Mouse (Mus musculus): ENCODE measurements around the gene Fbxl14.
A peak's percentile ranks its signal among the peaks of the same experiment; 100 is the strongest.
"Not testable (repeated sequence)": the region's sequence is repeated elsewhere in the genome, so short reads cannot be mapped to it uniquely, and the experiment has no call there.

The Fbxl14 gene

GRCm38 (mm10) chr6:119479343-119479875 lies at the start of gene Fbxl14:
Gene Fbxl14, plus strand, starts transcription at chr6:119479668.
- peak in 1 of 2 experiments; percentile 35 for DNase-seq (ENCODE audit: low spot score in 2 of 2)

- peak; percentile 70 to 71 for DNase-seq (ENCODE audit: low spot score in 2 of 2)
Measured at GRCm38 (mm10) chr6:119430508-119430907, 49.0 kb upstream of the Fbxl14 start.

- no peak for DNase-seq (ENCODE audit: low spot score in 2 of 2)
Measured at GRCm38 (mm10) chr6:119431751-119432324, 47.6 kb upstream of the Fbxl14 start.

DNA sequence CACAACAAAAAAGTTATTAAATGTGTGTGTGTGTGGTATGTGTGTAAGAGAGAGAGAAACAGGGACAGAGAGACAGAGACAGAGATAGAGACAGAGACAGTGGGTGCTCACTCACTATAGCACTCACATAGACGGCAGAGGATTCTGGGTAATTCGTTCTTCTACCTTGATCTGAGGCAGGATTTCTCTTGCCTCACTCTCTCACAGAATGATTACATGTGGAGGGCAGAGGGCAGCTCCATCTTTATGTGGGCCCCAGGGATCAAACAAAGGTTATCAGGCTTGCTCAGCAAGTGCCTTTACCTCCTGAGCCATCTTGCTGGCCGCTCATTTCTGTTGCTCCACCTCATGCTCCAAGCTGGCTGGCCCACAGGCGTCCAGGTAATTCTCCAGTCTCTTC lies 45.1 kb upstream of the Fbxl14 start:
- no peak for DNase-seq (ENCODE audit: low spot score in 2 of 2)

DNA sequence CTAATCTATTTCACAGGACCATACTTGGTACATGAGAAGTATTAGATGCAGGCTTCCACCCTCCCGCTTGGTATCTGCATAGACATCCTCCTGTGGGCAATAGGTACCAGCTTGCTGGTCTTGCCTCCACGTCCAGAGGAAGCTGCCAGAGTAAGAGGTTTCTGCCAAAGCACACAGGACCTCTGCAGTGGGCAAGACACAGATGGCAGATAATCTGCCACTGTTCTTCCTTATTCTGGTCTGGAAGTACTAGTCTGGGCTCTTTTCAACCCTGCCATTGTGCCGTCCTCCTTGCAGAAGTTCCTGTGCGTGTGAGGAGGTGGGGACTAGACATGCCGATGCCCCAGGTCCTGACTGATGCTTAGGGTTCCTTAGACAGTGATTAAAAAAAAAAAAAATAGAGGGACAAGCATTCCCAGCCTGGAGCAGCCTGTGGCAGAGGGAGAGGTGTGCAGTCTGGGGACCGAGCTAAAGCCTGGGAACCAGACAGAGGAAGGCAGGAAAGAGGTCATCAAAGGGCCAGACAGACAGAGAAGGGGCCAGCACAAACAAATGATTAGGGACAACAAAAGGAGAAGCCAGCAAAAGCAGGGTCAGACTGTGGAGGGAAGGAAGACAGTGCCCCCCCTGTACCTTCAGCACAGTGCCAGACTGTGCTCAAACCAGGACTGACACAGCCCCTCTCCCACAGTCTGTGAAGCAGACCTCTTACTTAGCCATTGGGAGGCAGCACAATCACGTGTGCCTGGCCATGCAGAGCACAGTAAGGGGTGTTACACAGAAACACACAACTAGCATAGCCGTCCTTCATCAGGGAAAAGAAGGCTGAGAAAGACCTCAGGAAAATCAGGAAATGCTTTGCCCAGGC lies 41.3 kb upstream of the Fbxl14 start:
- DNase-seq (ENCODE audit: low spot score in 2 of 2) = no peak

GRCm38 (mm10) chr6:119442729-119443128 lies 36.7 kb upstream of the Fbxl14 start:
- not testable (repeated sequence) for DNase-seq (ENCODE audit: low spot score in 2 of 2)

DNA sequence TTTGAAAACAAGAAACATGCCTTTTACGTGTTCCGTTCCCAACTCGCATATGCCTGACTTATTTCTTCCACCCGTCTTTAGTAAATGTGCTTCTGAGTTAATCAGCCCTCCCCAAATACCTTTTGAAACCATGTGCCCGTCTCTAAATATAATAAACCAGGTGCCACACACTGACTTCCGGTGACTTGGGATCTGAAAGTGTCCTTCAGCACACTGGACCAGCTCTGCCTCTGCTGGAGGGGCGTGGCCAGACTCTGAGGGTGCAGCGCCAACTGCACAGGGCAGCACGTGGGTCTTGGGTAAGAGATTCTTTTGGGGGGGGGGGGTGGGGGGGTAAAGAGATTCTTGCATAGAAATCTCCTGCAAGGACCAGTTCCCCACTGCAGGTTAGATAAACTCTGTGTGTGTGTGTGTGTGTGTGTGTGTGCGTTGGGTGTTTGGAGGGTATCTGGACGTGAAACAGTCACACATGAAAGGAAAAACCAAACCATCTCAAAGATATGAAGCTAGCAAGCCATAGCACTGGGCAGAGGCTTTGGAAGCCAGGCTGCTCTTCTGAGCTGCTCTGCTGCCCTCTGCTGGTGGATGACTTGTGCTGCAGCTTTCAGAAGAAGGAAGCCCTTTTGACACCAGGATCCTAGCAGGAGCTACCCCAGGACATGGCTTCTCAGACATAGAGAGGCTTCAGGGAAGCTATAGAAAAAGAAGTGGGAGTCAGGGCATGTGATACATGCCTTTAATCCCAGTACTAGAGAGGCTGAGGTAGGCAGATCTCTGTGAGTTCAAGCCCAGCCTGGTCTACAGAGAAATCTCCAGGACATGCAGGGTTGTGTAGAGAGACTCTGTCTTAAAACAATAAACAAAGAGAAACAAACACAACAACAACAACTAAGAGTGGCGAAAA lies 35.5 kb upstream of the Fbxl14 start:
- peak; percentile 62 to 81 for DNase-seq (ENCODE audit: low spot score in 2 of 2)

DNA sequence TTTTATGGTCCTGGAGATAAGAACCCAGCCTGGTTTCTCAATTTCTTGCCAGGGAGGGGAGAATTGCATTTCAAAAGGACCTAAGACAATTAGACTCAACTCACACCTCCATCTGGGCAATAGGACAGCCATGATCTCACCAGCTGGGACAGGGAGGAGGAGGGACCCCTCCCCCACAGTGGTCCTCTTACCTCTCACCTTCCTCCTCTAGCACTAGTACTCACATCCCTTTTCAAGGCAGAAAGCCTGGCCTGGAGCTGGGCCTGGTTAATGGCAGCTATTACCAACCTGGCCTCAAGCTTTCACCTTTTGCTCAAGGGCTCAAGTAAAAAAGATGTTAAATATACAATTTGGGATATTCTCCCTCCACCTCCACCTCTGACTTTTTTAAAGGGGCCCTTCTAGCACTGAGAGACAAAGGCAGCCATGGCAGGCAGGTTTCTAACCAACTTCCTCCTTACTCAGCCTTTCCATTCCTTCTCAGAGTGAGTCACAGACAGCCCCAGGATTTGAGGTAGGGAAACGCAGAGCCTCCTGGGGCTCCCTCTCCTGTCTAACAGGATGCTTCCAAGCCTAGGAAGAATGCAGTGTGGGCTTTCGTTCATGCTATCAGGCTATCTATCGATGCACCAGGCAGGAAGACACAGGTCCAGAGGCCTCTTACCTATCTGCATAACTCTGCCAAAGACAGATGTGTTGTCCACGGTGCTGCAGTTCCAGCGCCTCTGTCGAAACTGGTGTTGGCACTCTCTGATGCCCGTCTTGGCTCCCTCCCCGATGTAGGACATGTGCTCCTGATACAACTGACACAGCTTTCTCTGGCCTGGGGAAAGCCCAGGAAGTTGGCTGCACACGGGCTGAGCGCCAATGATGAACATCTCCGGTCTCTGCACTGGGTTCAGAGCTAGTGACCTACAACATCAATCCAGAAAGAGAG lies 33.5 kb upstream of the Fbxl14 start:
- peak in 1 of 2 experiments; percentile 50 for DNase-seq (ENCODE audit: low spot score in 2 of 2)

DNA sequence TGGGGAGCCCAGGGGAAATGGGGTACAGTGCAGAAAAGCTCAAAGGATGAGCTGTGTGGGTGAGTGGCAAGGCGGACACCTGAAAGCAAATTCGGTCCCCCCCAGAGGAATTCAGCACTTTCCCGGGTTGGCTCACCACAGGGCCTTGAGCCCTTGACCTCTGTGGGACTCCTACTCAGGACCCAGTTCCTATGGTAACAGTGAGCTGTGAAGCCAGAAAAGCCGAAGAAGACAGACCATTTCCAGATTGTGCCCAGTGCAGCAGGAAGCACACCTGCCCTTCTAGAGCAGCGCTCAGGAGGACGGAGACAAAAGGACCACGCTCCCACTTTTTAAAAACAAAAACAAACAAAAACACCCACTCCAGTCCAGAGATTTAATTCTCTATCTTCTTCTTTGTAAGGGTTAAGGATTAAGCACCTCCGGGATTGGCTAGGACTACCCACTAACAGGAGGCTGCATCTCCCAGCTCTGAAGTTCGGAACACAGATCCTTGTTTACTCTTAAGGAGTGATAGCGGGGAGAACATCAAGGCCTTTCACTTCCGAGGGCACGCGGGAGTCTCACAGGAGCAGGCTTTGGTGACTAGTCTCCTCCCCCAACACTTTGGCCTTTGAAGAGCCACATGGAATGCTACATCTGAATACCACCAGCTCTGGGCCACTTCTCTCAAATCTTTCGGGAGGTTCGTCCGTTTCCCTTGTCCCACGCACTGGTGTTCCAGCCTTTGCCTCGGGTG lies 31.0 kb upstream of the Fbxl14 start:
- no peak for DNase-seq (ENCODE audit: low spot score in 2 of 2)

DNA sequence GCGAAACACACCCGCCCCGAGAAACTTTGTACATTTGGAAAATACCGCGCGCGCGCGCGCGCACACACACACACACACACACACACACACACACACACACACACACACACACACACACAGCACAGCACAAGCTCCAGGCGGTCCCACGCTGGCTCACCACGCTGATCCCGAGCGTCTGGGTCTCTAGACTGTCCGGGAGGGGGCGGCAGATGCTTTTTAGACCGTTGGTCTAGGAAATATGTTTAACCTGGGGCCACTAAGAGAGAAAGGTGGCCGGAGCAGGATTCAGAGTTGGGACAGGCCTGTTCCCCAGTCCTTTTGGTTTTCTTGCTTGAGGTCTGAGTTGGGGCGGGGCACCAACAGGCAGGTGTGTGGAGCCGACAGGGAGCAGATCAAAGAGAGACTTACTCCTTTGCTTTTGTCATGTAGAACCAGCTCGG lies 30.4 kb upstream of the Fbxl14 start:
- DNase-seq (ENCODE audit: low spot score in 2 of 2) = peak; percentile 25 to 59

GRCm38 (mm10) chr6:119450965-119451943 lies 28.2 kb upstream of the Fbxl14 start:
- no peak for DNase-seq (ENCODE audit: low spot score in 2 of 2)

DNA sequence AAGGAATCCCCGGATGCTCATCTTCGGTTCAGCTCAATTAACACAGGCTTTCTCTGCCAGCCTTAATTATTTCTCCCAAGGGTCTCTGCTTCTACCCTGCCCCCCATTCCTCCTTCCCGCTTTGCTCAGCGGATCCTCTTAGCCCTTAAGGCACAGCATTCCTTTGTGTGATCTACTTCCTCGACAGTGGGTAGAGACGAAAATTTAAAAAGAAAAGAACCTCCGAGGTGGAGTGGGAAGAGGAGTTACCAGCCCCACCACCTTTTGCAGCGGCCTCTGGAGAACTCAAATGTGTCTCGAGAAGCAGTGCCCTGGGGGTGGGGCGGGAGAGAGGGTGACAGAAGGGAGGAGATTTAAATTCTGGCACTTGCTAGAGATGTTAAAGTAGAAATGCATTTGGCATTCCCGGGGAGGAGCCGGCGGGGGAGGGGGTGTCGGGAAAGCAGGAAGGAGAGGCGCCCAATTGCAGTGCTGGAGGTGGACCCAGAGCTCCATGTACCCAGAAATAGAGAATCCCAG lies 27.4 kb upstream of the Fbxl14 start:
- DNase-seq (ENCODE audit: low spot score in 2 of 2) = peak in 1 of 2 experiments; percentile 49

DNA sequence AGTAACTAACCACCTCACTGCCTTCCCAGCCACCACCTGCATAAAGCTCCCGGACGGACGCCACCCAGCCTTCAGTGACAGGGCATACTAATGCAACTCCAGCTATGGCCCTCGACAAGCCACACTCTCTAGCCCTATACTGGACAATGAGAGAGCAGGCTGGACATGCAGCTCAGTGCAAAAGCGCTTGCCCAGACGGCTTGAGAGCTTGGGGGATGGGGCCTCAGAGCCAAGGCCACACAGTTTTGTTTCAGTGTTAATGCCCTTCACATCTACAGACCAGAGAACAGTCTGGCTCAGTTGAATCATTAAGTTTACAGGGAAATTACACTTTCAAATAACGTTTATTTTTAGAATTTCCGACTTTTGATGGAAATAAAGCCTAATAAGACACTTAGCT lies 21.3 kb upstream of the Fbxl14 start:
- DNase-seq (ENCODE audit: low spot score in 2 of 2) = no peak

DNA sequence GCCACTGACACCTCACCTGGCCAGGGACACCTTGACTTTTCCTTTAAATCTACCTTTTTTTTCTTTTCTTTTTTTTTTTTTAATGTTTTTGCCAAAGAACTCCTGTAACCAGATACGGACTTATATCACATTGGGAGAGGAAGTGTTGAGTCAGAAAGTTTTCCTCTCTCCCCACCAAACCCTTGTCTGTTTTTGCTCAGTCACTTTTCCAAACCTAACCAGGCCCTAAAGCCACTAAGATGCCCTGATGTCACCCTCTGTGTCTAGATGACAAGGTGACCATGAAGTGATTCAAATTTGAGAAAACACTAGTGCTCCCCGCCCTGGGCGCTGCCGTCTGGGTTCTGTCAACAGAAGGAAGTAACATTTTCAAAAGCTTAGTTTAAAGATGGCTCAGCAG lies 20.4 kb upstream of the Fbxl14 start:
- no peak for DNase-seq (ENCODE audit: low spot score in 2 of 2)

DNA sequence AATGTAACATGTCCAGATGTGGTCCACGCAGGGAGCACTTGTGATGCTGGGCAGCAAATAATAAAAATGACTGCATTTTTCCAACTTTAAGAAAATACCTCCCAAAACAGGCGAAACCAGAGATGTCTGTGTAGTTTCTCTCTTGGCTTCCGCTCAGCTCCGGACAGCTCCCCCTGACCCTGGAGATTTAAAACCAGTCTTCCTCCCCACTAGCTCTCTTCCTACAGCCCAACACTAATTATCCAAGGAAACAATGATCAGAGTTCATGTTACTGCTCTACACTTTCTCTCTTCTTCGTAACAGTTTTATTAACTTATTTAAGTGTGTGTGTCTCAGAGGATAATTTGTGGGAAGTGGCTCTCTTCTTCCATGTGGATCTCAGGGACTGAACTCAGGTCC lies 19.1 kb upstream of the Fbxl14 start:
- no peak for DNase-seq (ENCODE audit: low spot score in 2 of 2)

DNA sequence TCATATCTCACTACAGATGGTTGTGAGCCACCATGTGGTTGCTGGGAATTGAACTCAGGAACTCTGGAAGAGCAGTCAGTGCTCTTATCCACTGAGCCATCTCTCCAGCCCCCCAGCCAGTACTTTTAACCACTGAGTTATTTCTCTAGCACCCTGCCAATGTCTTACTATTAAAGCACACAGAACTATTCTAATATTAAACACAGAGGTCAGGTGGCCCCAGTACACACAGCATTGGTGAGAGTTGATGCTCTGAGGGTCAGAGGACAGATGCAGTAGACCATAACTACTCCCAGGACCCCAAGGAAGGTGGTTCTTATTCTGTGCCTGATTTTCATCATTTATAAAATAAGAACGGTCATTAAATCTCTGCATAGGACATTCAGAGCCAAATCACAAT lies 13.3 kb upstream of the Fbxl14 start:
- no peak for DNase-seq (ENCODE audit: low spot score in 2 of 2)

- DNase-seq (ENCODE audit: low spot score in 2 of 2) = peak in 1 of 2 experiments; percentile 48
Measured at GRCm38 (mm10) chr6:119466921-119467784, 12.3 kb upstream of the Fbxl14 start.

GRCm38 (mm10) chr6:119467785-119468059 lies 11.7 kb upstream of the Fbxl14 start:
- DNase-seq (ENCODE audit: low spot score in 2 of 2) = no peak

Measured in urinary bladder, postnatal 36 days (tissue).